Mouse (Mus musculus): ENCODE data around the gene Chrm2.

GRCm38 (mm10) chr6:36516508-36516907 lies 128.6 kb downstream of the Chrm2 start:
- TF ChIP-seq CTCF (conservative IDR thresholded peaks at IDR 0.05; ENCODE audit: low read length) (no peak), POU5F1 (IDR thresholded peaks at IDR 0.05; ENCODE audit: borderline replicate concordance, low read length) (no peak)

Measured in E14TG2a.4 (cell line).